Mouse (Mus musculus) heart, adult 2 months (tissue): ENCODE measurements at regions not wholly inside any gene's neighbourhood (a gene's known extent, or its start where the extent isn't known, plus 50 kb on each side); places are given as distances from the start of the nearest gene placed in this dataset.

Experiments used
- DNase-seq, 2 experiments: peaks; one replicate each; pipeline ENCODE4 v3.0.0; 2021
- H3K27ac ChIP-seq: fragments of 200-600 bp; 2 replicates; pipeline ENCODE4 v1.8.1; 2022
- H3K27me3 ChIP-seq: fragments of 200-500 bp; 2 replicates; pipeline ENCODE4 v1.6.1; 2012; ENCODE audit warnings: mild to moderate bottlenecking, low read length, inconsistent platforms, mixed read lengths; ENCODE audit not compliant: control insufficient read depth, insufficient read depth
- H3K36me3 ChIP-seq: fragments of 200-500 bp; 2 replicates; pipeline ENCODE4 v1.6.1; 2012; ENCODE audit warnings: low read length, inconsistent platforms; ENCODE audit not compliant: control insufficient read depth, insufficient read depth
- H3K4me1 ChIP-seq: fragments of 200-500 bp; 2 replicates; pipeline ENCODE4 v1.6.1; 2011; ENCODE audit warnings: low read length; ENCODE audit not compliant: control insufficient read depth, insufficient read depth
- H3K4me3 ChIP-seq: fragments of 200-600 bp; 2 replicates; pipeline ENCODE4 v1.8.1; 2022
- H3K79me2 ChIP-seq: fragments of 200-500 bp; replicated peaks from 2 replicates; pipeline ENCODE4 v1.6.1; 2012; ENCODE audit warnings: mild to moderate bottlenecking, inconsistent platforms, low read length, moderate library complexity, mixed read lengths; ENCODE audit not compliant: control insufficient read depth, insufficient read depth
- H3K9ac ChIP-seq: fragments of 200-500 bp; 2 replicates; pipeline ENCODE4 v1.6.1; 2012; ENCODE audit warnings: low read depth, mild to moderate bottlenecking, control low read depth, inconsistent platforms, low read length, mixed read lengths
- CTCF ChIP-seq: fragments of 200-600 bp; IDR thresholded peaks from 2 replicates; pipeline ENCODE4 v1.8.1; 2022; ENCODE audit warnings: antibody characterized with exemption, mild to moderate bottlenecking, moderate library complexity
- EP300 ChIP-seq: fragments of 200-500 bp; IDR thresholded peaks from 2 replicates; pipeline ENCODE4 v1.6.1; 2011; ENCODE audit warnings: low read depth, low read length, control low read depth; ENCODE audit not compliant: insufficient read depth
- POLR2A ChIP-seq: fragments of 200-500 bp; IDR thresholded peaks from 2 replicates; pipeline ENCODE4 v1.6.1; 2011; ENCODE audit warnings: mild to moderate bottlenecking, low read depth, low read length, control low read depth; ENCODE audit not compliant: insufficient read depth
- WGBS: fragments of 180-500 bp; shearing (Covaris S2); methylation state at CpG from one replicate; pipeline ENCODE4 v1.1.7; 2018; 5-methylcytosine and 5-hydroxymethylcytosine counted together
- intact Hi-C: fragments of 180-260 bp; cut with DNase I; formaldehyde crosslinking; loops from one replicate; pipeline ENCODE4 v1.15.1; 2025

GRCm38 (mm10) chr6:94889271-94889670 lies 189.3 kb upstream of the Lrig1 start:
- Histone ChIP-seq H3K36me3 (no peaks in the 10 kb centered on the region), H3K79me2 (no peaks in the 10 kb centered on the region), H3K27me3 (no peaks in the 10 kb centered on the region), H3K4me1 (no peaks in the 10 kb centered on the region), H3K9ac (no peak overlapping the region), H3K27ac (no peak overlapping the region), H3K4me3 (no peak overlapping the region)
- DNase-seq, result no peak
- intact Hi-C loops, result no loop called here
- TF ChIP-seq EP300 (no peak), CTCF (no peak), POLR2A (no peak)
- 44% methylated on average over 10 of the region's 10 CpGs for WGBS

GRCm38 (mm10) chr6:94881139-94881538 lies 181.2 kb upstream of the Lrig1 start:
- Histone ChIP-seq H3K27me3 (no peaks in the 10 kb centered on the region), H3K36me3 (no peaks in the 10 kb centered on the region), H3K27ac (no peak overlapping the region), H3K79me2 (no peaks in the 10 kb centered on the region), H3K4me3 (no peak overlapping the region), H3K9ac (no peak overlapping the region), H3K4me1 (no peaks in the 10 kb centered on the region)
- no peak for DNase-seq
- no peak for TF ChIP-seq EP300
- TF ChIP-seq CTCF, result no peak
- TF ChIP-seq POLR2A, result no peak
- WGBS, result 87% methylated on average over 10 of the region's 10 CpGs
- intact Hi-C loops, result no loop called here

GRCm38 (mm10) chr6:94875841-94876240 lies 175.9 kb upstream of the Lrig1 start:
- no peaks in the 10 kb centered on the region for H3K36me3 ChIP-seq
- intact Hi-C loops, result no loop called here
- TF ChIP-seq EP300 (no peak), CTCF (no peak), POLR2A (no peak)
- H3K27me3 ChIP-seq, result no peaks in the 10 kb centered on the region
- H3K4me3 ChIP-seq, result no peak overlapping the region
- DNase-seq, result no peak
- H3K4me1 ChIP-seq, result no peaks in the 10 kb centered on the region
- no peak overlapping the region for H3K9ac ChIP-seq
- 67% methylated on average over 5 of the region's 5 CpGs for WGBS
- H3K27ac ChIP-seq, result no peak overlapping the region
- no peaks in the 10 kb centered on the region for H3K79me2 ChIP-seq

- intact Hi-C loops, result no loop called here
- DNase-seq, result no peak
- 84% methylated on average over 4 of the region's 4 CpGs for WGBS
- Histone ChIP-seq H3K9ac (no peak overlapping the region), H3K79me2 (no peaks in the 10 kb centered on the region), H3K36me3 (no peaks in the 10 kb centered on the region), H3K27ac (no peak overlapping the region), H3K4me3 (no peak overlapping the region), H3K27me3 (no peaks in the 10 kb centered on the region), H3K4me1 (no peaks in the 10 kb centered on the region)
- TF ChIP-seq POLR2A (no peak), EP300 (no peak), CTCF (no peak)
These were observed 175.1 kb upstream of the Lrig1 start for GRCm38 (mm10) chr6:94875065-94875464.

- H3K27me3 ChIP-seq, result no peaks in the 10 kb centered on the region
- WGBS, result 92% methylated on average over 1 of the region's 1 CpGs
- H3K4me3 ChIP-seq, result no peak overlapping the region
- no peak for DNase-seq
- TF ChIP-seq CTCF (no peak), POLR2A (no peak), EP300 (no peak)
- no peaks in the 10 kb centered on the region for H3K79me2 ChIP-seq
- intact Hi-C loops, result no loop called here
- no peak overlapping the region for H3K27ac ChIP-seq
- no peak overlapping the region for H3K9ac ChIP-seq
- H3K4me1 ChIP-seq, result no peaks in the 10 kb centered on the region
- no peaks in the 10 kb centered on the region for H3K36me3 ChIP-seq
These were observed 174.5 kb upstream of the Lrig1 start for GRCm38 (mm10) chr6:94874415-94874814.

- H3K79me2 ChIP-seq, result no peaks in the 10 kb centered on the region
- DNase-seq, result no peak
- H3K9ac ChIP-seq, result no peak overlapping the region
- no peak overlapping the region for H3K4me3 ChIP-seq
- H3K36me3 ChIP-seq, result no peaks in the 10 kb centered on the region
- H3K27me3 ChIP-seq, result no peaks in the 10 kb centered on the region
- intact Hi-C loops, result no loop called here
- TF ChIP-seq POLR2A (no peak), CTCF (no peak), EP300 (no peak)
- no peaks in the 10 kb centered on the region for H3K4me1 ChIP-seq
- WGBS, result 48% methylated on average over 3 of the region's 3 CpGs
- no peak overlapping the region for H3K27ac ChIP-seq
These were observed 168.0 kb upstream of the Lrig1 start for GRCm38 (mm10) chr6:94867952-94868351.

- H3K4me1 ChIP-seq, result no peaks in the 10 kb centered on the region
- TF ChIP-seq EP300 (no peak), CTCF (no peak), POLR2A (no peak)
- no peaks in the 10 kb centered on the region for H3K36me3 ChIP-seq
- H3K9ac ChIP-seq, result no peak overlapping the region
- no peak overlapping the region for H3K4me3 ChIP-seq
- H3K79me2 ChIP-seq, result no peaks in the 10 kb centered on the region
- H3K27ac ChIP-seq, result no peak overlapping the region
- WGBS, result 37% methylated on average over 2 of the region's 2 CpGs
- no peak for DNase-seq
- H3K27me3 ChIP-seq, result no peaks in the 10 kb centered on the region
- intact Hi-C loops, result no loop called here
These were observed 165.5 kb upstream of the Lrig1 start for GRCm38 (mm10) chr6:94865498-94865897.
